Mouse (Mus musculus) forelimb bud, embryonic 11.5 days (tissue): Measurements from ENCODE around the gene Megf8.
A peak's percentile ranks its signal among the peaks of the same experiment; 100 is the strongest.

Experiments used
- DNase-seq: peaks from one replicate; pipeline ENCODE4 v3.0.0-alpha.2; 2012; ENCODE audit warnings: low read depth, low spot score

Gene Megf8

GRCm38 (mm10) chr7:25279076-25279860 lies 37.7 kb upstream of the Megf8 start:
- DNase-seq: peak; percentile 84

- DNase-seq: no peak
These were observed 36.8 kb upstream of the Megf8 start for GRCm38 (mm10) chr7:25279861-25280791.

DNA sequence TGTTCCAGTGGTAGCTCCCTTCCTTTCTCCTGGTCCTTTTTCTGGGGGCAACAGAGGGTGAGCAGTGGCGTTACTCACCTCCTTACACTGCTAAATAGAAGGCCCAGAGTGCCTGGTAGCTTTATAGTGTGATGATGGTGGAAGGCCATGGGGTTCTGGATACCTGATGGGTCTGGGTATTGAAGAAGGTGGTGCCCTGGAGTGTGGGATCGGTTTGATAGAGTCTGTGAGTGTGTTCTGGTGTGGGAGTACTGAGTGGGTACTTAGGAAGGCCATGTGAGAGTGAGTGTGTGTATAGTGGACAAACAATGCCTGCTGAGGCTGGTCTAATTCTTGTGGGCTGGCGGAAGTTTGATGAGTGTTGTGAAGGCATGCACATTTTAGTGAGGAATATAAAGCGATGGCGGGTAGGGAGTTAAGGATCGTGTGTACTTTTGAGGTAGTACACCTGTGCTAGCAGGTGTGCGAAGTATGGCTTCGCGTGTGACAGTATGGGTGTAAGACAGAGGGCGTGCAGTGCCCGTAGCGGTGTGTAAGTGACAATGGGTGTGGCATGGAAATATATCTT lies 35.7 kb upstream of the Megf8 start:
- no peak for DNase-seq

DNA sequence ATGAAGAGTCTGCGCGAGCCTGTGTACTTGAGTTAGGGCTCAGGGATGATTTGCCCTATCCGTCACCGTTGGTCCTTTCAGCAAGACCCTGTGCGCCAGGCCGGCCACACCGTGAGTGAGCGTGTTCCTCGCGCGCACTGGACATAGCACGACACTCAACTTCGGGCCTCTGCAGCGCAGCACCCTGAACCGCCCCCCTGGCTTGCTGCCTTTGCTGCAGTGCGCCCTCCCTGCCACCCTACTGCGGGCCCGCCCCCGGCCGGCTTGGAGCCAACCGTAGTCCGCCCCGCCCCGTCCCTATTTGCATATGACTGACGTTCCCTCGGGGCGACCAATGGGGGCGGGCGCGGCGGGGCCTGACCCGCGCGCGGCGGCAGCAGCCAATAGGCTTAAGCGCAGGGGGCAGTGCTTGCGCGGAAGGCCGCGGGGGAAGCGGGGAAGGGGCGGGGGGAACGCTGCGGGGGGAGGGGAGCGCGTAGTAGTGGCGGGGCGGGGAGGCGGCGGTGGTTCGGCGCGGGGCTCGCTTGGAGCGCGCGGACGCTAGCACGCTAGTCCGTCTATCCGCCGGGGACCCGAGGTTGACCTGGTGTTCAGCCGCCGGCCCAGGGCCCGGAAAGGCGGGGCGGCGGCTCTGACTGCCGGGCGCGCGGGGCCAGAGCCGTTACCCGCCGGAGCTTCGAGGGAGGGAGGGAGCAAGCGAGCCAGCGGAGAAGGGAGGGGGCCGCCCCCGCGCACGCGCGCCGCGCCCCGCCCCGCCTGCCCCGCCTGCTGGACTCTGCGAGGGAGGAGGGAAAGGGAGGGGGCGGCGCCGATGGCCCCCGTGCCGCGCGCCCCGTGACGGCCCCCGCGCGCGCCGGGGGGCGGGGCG lies 35.0 kb upstream of the Megf8 start:
- DNase-seq: peak; percentile 94

DNA sequence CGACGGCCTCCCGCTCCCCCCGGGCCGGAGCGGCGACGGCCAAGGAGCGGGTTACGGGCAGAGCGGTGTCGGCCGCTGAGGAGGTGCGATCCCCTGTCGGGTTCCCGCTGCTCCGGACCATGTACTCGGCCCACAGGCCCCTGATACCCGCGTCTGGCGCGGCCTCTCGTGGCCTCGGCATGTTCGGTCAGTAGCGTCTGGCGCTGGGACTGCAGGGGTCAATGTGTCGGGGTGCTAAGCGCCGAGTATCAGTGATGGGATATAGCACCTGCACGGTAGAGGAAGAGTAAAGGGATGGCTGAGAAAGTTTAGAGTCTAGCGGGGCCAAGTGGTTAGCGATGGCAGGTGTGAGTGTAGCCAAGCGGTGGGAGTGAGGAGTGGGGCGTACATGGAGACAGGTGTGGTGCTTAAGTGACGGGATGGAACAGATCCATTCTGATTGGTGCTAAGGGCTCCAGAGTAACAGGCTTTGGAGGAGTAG lies 34.2 kb upstream of the Megf8 start:
- no peak for DNase-seq

- no peak for DNase-seq
These were observed 33.3 kb upstream of the Megf8 start for GRCm38 (mm10) chr7:25283637-25284036.

DNA sequence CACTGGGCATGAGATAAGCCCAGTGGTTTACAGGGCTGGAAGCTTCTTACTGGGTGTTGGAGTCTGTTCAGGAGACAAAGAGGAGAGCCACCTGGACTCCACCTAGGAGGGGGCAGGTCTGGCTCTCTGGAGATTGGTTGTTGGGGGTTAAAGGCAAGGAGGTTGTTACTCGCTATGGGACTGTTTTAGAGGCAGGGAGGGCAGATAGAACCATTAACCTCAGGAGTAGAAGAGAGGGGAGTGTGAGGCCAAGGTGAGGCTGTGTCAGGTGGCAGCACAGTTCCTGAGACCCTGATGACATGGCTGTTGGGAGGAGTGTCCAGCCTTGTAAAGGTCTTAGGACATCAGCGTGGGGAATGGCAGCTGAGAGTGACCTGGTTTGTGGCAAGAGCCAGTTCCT lies 32.8 kb upstream of the Megf8 start:
- DNase-seq: no peak

DNA sequence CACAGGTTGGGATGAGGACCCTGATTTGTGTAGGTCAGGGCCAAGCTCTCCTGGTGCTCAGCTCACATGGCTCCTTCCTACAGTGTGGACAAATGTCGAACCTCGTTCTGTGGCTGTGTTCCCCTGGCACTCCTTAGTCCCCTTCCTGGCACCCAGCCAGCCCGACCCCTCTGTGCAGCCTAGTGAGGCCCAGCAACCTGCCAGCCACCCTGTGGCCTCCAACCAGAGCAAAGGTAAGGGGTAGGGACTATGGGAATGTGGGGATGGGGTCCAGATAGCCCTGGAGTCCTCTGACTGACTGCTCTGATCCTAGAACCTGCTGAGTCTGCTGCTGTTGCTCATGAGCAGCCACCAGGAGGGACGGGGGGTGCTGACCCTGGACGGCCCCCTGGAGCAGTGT lies 32.2 kb upstream of the Megf8 start:
- no peak for DNase-seq

GRCm38 (mm10) chr7:25285511-25286238 lies 31.3 kb upstream of the Megf8 start:
- no peak for DNase-seq

DNA sequence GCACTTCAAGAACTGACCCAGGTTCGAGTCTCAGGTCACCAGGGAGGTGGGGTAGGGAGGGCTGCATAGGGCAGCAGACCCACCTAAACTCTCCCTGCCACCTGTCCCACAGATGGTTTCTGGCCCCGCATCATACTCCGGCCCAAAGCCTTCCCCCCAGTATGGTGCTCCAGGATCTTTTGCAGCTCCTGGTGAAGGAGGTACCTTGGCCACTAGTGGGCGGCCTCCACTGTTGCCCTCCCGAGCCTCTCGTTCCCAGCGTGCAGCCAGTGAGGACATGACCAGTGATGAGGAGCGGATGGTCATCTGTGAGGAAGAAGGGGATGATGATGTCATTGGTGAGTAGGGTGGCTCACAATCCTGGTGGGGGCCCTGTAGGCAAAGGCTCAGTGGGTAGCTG lies 30.0 kb upstream of the Megf8 start:
- no peak for DNase-seq

DNA sequence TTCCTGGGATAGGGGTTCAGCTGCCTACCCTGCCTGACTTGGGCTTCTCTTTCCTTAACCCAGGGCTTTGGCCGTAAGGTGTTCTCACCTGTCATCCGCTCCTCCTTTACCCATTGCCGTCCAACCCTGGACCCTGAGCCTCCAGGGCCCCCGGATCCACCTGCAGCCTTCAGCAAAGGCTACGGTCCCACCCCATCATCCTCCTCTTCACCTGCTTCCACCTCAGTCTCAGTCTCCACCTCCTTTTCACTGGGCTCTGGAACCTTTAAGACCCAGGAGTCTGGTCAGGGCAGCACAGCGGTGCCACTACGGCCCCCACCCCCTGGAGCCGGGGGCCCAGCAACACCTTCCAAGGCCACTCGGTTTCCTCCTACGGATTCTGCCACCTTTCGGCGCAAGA lies 29.0 kb upstream of the Megf8 start:
- no peak for DNase-seq

DNA sequence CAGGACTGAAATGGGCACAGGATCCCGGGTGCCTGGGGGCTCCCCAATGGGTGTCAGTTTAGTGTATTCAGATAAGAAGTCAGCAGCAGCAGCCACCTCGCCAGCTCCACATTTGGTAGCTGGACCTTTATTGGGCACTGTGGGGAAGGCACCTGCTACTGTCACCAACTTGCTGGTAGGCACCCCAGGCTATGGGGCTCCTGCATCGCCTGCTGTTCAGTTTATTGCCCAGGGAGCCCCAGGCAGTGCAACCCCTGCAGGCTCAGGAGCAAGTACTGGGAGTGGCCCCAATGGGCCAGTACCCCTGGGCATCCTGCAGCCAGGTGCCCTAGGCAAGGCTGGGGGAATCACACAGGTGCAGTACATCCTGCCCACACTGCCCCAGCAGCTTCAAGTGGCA lies 28.2 kb upstream of the Megf8 start:
- DNase-seq: no peak

DNA sequence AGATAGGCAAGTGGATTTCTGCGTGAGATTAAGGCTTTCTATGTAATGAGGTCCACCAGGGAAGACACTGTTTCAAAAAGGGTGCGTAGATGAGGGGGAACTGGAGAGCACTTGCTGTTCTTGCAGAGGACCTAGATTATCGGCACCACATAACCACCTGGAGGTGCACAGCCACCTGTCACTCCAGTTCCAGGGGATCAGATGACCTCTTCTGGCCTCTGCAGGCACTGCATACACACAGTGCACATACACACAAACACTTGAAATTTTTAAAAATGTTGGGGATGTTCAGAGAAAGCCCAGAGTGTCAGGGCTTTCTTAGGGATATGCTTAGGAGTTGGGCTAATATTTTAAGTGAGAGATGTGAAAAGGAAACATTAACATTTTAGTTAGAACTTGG lies 27.0 kb upstream of the Megf8 start:
- DNase-seq: no peak

DNA sequence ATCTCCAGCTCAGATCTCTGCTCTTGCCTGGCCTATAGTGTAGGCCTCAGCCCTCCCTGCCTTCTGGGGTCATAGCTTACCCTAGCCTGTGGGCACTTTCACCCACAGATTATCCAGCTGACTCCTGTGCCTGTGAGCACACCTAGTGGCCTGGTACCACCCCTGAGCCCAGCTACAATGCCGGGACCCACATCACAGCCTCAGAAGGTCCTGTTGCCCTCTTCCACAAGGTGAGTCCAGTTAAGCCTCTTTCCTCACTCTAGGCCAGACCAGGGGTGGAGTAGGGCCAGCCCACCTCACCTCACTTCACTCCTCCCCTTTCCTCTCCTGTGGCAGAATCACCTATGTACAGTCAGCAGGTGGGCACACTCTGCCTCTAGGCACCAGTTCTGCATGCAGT lies 26.5 kb upstream of the Megf8 start:
- DNase-seq: no peak

- no peak for DNase-seq
These were observed 26.1 kb upstream of the Megf8 start for GRCm38 (mm10) chr7:25290911-25291310.

DNA sequence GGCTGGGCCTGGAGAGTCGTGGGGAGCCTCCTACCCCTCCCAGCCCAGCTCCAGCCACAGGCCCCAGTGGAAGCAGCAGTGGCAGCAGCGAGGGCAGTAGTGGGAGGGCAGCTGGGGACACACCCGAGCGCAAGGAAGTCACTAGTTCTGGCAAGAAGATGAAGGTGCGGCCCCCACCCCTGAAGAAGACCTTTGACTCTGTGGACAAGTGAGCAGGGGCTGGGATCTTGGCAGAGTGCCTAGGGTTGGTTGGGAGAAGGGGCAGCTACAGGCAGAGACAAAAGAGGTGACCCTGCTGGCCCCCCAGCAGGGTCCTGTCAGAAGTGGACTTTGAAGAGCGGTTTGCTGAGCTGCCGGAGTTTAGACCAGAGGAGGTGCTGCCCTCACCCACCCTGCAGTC lies 24.9 kb upstream of the Megf8 start:
- no peak for DNase-seq

DNA sequence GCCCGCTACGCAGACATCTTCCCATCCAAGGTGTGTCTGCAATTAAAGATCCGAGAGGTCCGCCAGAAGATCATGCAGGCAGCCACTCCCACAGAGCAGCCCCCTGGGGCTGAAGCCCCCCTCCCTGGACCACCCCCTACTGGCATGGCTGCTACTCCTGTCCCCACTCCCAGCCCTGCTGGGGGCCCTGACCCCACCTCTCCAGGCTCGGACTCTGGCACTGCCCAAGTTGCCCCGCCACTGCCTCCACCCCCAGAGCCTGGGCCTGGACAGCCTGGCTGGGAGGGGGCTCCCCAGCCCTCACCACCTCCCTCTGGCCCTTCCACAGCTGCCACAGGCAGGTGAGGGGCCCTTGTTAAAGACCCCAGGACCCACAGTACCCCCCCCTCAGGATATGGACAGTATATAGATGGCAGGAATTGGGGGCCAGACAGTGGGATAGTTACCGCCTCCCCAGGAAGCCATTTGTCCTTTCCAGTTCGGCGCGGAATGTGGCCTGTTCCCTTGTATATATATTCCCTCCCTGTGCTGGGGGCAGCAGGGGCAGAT lies 23.7 kb upstream of the Megf8 start:
- no peak for DNase-seq

GRCm38 (mm10) chr7:25294495-25294894 lies 22.5 kb upstream of the Megf8 start:
- DNase-seq: no peak

GRCm38 (mm10) chr7:25294960-25295722 lies 21.8 kb upstream of the Megf8 start:
- DNase-seq: no peak
